Mouse (Mus musculus): ENCODE data around the gene Clnk.

Clnk gene

GRCm38 (mm10) chr5:38858015-38858721 is 18.4 kb downstream of the Clnk start:
- intact Hi-C loops (cut with DNase I) = no loop called here

- intact Hi-C loops (cut with DNase I) = no loop called here
Observed at GRCm38 (mm10) chr5:38857591-38857990, 19.0 kb downstream of the Clnk start.

DNA sequence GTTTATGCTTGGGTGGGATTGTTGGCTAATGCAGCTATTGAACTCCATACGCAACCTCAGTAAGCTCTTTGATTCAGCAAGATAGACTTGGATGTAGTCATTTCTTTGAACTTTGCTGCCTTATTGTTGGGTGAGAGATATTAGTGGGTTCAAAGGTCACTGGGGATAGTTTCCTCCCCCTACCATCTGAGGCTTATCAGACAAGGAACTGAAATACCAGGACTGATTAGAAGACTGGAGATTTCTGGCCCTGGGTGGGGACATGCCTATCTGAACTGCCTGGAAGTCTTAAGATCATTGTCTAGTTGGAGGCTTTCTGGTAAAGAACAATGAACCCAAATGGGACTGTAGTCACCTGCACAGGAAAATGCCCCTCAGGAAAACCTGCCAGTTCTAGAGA is 26.4 kb downstream of the Clnk start:
- intact Hi-C loops (cut with DNase I) = no loop called here

DNA sequence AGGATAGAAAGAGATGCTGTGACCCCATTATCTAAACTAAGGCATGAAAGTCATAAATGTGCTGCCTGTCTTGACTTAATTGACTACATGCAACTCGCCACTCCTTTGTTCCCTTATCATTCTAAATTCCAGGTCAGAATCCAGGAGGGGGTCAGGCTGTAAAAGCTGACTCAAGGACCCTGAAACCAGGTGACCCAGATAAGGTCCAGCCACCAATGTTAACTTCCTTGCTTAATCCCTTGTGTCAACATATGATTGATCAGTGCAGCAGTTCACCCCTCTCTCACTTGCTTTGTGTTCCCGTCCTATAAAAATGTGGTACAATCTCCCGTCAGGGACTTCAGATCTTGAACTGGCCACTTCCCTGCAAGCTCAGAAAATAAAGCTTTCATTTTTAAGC is 31.1 kb downstream of the Clnk start:
- intact Hi-C loops (cut with DNase I) = no loop called here

- intact Hi-C loops (cut with DNase I) = no loop called here
Observed at GRCm38 (mm10) chr5:38844312-38844711, 32.3 kb downstream of the Clnk start.

DNA sequence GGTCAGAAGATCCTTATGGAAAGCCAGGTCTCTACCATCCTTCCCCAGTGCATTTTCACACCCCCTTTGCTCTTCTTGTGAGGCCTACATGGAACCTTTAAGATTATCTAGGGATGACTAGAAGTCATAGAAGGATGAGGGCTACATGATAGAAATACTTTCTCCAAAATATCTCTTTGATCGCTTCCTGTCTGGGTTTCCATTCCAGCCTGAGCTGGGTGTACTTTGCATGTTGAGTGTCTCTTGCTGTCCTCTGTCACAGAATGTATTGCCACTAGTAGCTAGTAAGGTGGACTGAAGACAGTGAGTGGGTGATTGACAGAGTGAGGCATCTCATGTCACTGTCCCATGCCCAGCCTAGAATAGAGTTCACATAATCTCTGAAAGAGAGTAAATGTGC is 36.6 kb downstream of the Clnk start:
- intact Hi-C loops (cut with DNase I) = no loop called here

- intact Hi-C loops (cut with DNase I) = no loop called here
Observed at GRCm38 (mm10) chr5:38827310-38827709, 49.3 kb downstream of the Clnk start.

DNA sequence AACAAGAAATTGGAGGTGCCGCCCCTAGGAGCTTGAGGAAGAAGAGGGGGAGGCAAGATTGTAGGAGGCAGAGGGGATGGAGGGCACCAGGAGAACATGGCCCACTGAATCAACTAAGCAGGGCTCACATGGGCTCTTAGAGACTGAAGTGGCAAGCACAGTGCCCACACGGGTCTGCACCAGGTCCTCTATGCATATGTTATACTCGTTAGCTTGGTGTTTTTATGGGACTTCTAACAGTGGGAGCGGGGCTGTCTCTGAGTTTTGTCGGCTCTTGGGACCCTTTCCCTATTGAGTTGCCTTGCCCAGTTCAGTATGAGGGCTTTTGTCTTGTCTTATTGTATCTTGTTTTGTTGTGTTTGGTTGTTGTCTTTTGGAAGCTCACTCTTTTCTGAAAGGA is 50.0 kb downstream of the Clnk start:
- intact Hi-C loops (cut with DNase I) = no loop called here

DNA sequence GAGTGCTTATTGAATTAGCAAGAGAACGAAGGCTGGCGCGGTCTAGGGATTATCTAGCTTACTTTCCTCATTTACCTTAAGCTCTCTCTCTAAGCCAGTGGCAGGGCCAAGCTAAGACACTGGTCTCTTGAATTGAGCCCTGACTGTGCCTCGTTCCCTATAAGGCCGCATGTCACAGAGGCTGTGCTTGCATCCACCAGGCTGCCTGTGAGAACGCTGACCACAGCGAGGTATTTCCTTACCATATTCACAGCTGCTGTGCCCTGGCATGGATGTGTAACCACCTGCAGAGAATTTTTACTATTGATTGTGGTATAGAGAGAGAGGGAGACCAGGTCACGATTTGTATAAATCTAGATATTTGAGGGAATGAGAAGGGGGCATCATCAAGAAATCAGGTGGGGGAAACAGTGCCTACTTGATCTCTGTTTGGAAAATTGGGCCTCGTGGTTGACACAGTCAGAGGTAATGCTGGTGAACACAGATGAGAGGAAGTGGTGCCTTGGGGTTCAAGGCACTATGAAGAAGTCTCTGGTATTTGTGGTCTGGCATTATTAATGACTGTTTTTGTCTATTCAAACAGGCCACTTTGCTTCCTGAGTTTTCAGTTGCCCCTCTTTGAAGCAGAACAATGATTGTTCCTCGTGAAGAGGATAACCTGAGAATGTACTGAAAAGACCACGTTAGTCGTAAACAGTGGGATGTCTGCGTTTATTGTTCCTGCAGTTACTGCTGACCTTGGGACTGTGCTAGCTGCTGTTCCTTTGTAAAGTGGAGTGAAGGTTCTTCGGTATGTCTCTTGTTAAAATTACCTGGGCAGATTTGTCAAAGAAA is 52.3 kb downstream of the Clnk start:
- intact Hi-C loops (cut with DNase I) = no loop called here

- intact Hi-C loops (cut with DNase I) = no loop called here
Observed at GRCm38 (mm10) chr5:38813391-38814109, 63.1 kb downstream of the Clnk start.

DNA sequence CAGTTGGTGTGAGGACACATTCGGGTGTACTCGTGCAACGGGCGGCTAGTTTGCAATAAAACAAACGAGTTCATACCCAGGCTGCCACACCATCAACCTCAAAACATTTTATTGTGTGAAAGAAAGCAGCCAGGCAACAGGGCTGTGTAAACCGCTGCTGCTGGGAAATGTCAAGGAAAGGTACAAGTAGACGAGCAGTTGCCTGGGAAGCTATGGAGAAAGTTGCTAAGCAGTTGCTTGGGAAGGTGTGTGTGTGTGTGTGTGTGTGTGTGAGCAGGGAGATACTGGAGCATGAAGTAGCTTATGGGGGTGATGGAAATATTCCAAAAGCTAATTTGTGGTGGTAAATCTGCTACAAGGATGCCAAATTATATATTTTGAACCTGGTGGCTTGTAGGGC is 63.7 kb downstream of the Clnk start:
- intact Hi-C loops (cut with DNase I) = no loop called here

GRCm38 (mm10) chr5:38812386-38812785 is 64.2 kb downstream of the Clnk start:
- intact Hi-C loops (cut with DNase I) = no loop called here

GRCm38 (mm10) chr5:38798910-38799309 is 77.7 kb downstream of the Clnk start:
- intact Hi-C loops (cut with DNase I) = no loop called here

- intact Hi-C loops (cut with DNase I) = no loop called here
Observed at GRCm38 (mm10) chr5:38795139-38795538, 81.5 kb downstream of the Clnk start.

GRCm38 (mm10) chr5:38791116-38791515 is 85.5 kb downstream of the Clnk start:
- intact Hi-C loops (cut with DNase I) = no loop called here

- intact Hi-C loops (cut with DNase I) = no loop called here
Observed at GRCm38 (mm10) chr5:38788820-38789219, 87.8 kb downstream of the Clnk start.

DNA sequence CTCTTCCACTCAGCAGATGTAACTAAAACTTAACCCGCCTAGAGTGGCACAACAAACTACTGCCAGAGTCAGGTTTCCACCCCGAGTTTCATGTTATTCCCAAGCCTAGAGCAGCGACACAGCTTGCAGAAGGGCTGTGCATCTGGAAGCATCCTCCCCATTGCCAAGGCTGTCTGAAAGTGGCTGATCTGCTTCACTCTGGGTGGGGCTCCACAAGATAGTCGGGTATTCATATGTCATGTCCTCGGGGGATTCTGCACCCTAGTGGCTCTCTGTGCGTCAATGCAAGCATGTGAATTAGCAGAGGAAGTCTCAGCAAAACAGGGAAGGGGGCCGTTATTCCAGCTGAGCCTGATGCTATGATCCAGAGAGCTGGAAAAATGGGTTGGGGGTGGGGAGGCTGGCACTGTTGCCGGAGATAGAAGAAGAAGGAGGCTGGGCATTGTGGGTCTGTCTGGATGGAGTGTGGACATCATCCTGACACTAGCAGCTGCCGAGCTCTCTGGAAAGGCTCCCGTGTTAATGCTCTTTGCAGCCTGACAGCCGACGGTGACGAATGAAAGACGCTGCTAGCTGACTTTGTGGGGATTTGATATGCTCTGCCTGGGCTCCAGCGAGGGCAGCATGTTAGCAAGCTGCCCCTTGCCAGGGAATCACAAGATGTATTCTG is 88.6 kb downstream of the Clnk start:
- intact Hi-C loops (cut with DNase I) = no loop called here

DNA sequence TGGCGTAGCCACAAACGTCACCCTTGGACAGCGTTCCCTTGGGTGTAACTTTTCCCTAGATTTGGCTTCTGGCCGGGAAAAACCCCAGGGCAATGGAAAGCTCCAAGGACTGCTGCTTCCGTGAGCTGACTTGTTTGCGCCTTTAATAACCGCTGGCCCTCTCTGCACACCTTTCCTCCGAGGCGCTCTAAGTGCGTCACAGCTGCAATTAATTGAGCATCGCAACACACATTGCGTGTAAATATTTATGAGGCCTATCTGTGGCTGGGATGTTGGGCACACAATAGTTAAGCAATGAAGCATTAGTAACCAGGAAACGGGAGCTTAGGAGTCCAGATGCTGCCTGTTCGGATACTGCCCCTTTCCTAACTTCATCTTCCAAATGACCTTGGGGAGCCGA is 90.5 kb downstream of the Clnk start:
- intact Hi-C loops (cut with DNase I) = no loop called here

GRCm38 (mm10) chr5:38785686-38786085 is 90.9 kb downstream of the Clnk start:
- intact Hi-C loops (cut with DNase I) = no loop called here

DNA sequence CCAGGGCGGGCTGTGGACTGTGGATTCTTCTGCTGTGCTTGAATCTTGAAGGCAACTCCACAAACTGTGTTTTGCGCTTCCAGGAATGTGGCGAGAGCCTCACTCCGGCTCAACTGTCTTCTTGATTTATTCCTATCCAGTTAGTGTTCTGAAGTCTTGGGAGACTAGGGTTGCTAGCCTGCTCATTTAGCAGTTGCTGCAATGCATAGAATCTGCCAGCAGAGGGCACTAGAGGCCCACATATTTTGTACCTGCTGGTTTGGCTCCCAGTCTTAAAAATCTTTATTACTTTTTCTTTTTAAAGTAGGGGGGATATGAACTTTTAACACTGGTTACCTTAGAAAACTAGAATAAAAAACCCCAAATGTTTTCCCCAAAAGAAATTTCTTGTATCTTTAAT is 94.8 kb downstream of the Clnk start:
- intact Hi-C loops (cut with DNase I) = loop anchor here (2.0 kb wide), 2 partner anchors 857 to 1179 kb away; no protein-coding TSS in a partner anchor

- intact Hi-C loops (cut with DNase I) = loop anchor here (2.0 kb wide), 1 partner anchor 858 kb away; no protein-coding TSS in a partner anchor
Observed at GRCm38 (mm10) chr5:38780631-38781030, 96.0 kb downstream of the Clnk start.
